Mouse (Mus musculus) forebrain, embryonic 15.5 days (tissue): ENCODE measurements around the gene Cep170b. TPM values are rescaled to one million over a fixed set of nuclear protein-coding genes. Genes with fewer than 3 reads are reported as not detected.

Experiments used
- ATAC-seq: fragments of 200-750 bp; cut with Nextera tagmentation; replicated peaks from 2 replicates; pipeline ENCODE4 v1.8.0; 2017; ENCODE audit warnings: mild to moderate bottlenecking, moderate TSS enrichment, moderate library complexity
- H3K27ac ChIP-seq: fragments of 300-500 bp; sonication (generic); replicated peaks from 2 replicates; pipeline ENCODE4 v1.5.1; 2015; ENCODE audit warnings: mild to moderate bottlenecking, inconsistent platforms
- H3K27me3 ChIP-seq: fragments of 300-500 bp; sonication (generic); 2 replicates; pipeline ENCODE4 v1.6.1; 2015; ENCODE audit warnings: inconsistent platforms
- H3K36me3 ChIP-seq: fragments of 300-500 bp; sonication (generic); 2 replicates; pipeline ENCODE4 v1.6.1; 2015; ENCODE audit warnings: mild to moderate bottlenecking, inconsistent platforms
- H3K4me1 ChIP-seq: fragments of 300-500 bp; sonication (generic); 2 replicates; pipeline ENCODE4 v1.6.1; 2015; ENCODE audit warnings: inconsistent platforms
- H3K4me2 ChIP-seq: fragments of 300-500 bp; sonication (generic); replicated peaks from 2 replicates; pipeline ENCODE4 v1.6.1; 2015; ENCODE audit warnings: mild to moderate bottlenecking, inconsistent platforms
- H3K4me3 ChIP-seq: fragments of 300-500 bp; sonication (generic); 2 replicates; pipeline ENCODE4 v1.5.1; 2015; ENCODE audit warnings: mild to moderate bottlenecking, inconsistent platforms
- H3K9ac ChIP-seq: fragments of 300-500 bp; sonication (generic); replicated peaks from 2 replicates; pipeline ENCODE4 v1.6.1; 2015; ENCODE audit warnings: mild to moderate bottlenecking, inconsistent platforms
- H3K9me3 ChIP-seq: fragments of 300-500 bp; sonication (generic); 2 replicates; pipeline ENCODE4 v1.6.1; 2016; ENCODE audit warnings: inconsistent platforms
- WGBS: fragments of 180-500 bp; shearing (Covaris S2); methylation state at CpG from one replicate; pipeline ENCODE4 v1.1.7; 2015; ENCODE audit warnings: mixed read lengths; 5-methylcytosine and 5-hydroxymethylcytosine counted together
- polyA plus RNA-seq: library from polyadenylated mRNA; unstranded; fragments of >200 nt; fragmentation: Nextera tagmentation; extraction: Ambion mirVana; gene quantifications from 2 replicates; pipeline ENCODE4 v1.2.1, GENCODE M21; 2015

The Cep170b gene
- polyA plus RNA-seq, 1 experiment from 2014 or later = 24.0 TPM

GRCm38 (mm10) chr12:112713984-112714383, 6.3 kb upstream of the Cep170b start:
- peak overlapping the region; percentile 64 for H3K27ac ChIP-seq
- no peak overlapping the region for H3K9ac ChIP-seq
- no peak overlapping the region for H3K4me3 ChIP-seq
- H3K4me2 ChIP-seq = no peak overlapping the region
- H3K4me1 ChIP-seq = peaks cover 11% of the 10 kb centered on the region
- 61% methylated on average over 3 of the region's 3 CpGs for WGBS
- ATAC-seq = peak; percentile 58
- peaks cover 3% of the 10 kb centered on the region; the same call in 1 of the 2 replicates for H3K27me3 ChIP-seq
- no peaks in the 10 kb centered on the region for H3K36me3 ChIP-seq
- H3K9me3 ChIP-seq = no peaks in the 10 kb centered on the region

GRCm38 (mm10) chr12:112717140-112717539, 3.1 kb upstream of the Cep170b start:
- 32% methylated on average over 7 of the region's 7 CpGs for WGBS

GRCm38 (mm10) chr12:112718995-112719394, 1.3 kb upstream of the Cep170b start:
- WGBS = 72% methylated on average over 5 of the region's 5 CpGs
- Histone ChIP-seq H3K9me3 (no peaks in the 10 kb centered on the region), H3K4me1 (peaks cover 25% of the 10 kb centered on the region), H3K4me2 (no peak overlapping the region), H3K27me3 (no peaks in the 10 kb centered on the region), H3K4me3 (no peak overlapping the region), H3K27ac (no peak overlapping the region), H3K9ac (no peak overlapping the region), H3K36me3 (no peaks in the 10 kb centered on the region)
- ATAC-seq = no peak

More at GRCm38 (mm10) chr12:112717140-112717539, 3.1 kb upstream of the Cep170b start:
- H3K4me2 ChIP-seq = no peak overlapping the region
- H3K4me1 ChIP-seq = peaks cover 16% of the 10 kb centered on the region
- H3K4me3 ChIP-seq = no peak overlapping the region
- H3K27me3 ChIP-seq = no peaks in the 10 kb centered on the region
- no peak for ATAC-seq
- no peaks in the 10 kb centered on the region for H3K36me3 ChIP-seq
- no peaks in the 10 kb centered on the region for H3K9me3 ChIP-seq
- H3K27ac ChIP-seq = no peak overlapping the region
- H3K9ac ChIP-seq = no peak overlapping the region

- H3K4me2 ChIP-seq = peak overlapping the region; percentile 85
- H3K27ac ChIP-seq = no peak overlapping the region
- no peak overlapping the region; the same call in 1 of the 2 replicates for H3K9ac ChIP-seq
- no peak for ATAC-seq
- no peaks in the 10 kb centered on the region for H3K9me3 ChIP-seq
- 42% methylated on average over 12 of the region's 12 CpGs for WGBS
- H3K36me3 ChIP-seq = no peaks in the 10 kb centered on the region
- no peaks in the 10 kb centered on the region for H3K27me3 ChIP-seq
- peak overlapping the region; percentile 78 for H3K4me3 ChIP-seq
- H3K4me1 ChIP-seq = peaks cover 32% of the 10 kb centered on the region
Measured at GRCm38 (mm10) chr12:112720890-112721423, 702 bp downstream of the Cep170b start.

GRCm38 (mm10) chr12:112721424-112722239, 1.4 kb downstream of the Cep170b start:
- ATAC-seq = peak; percentile 45
- H3K4me1 ChIP-seq = peaks cover 36% of the 10 kb centered on the region
- no peaks in the 10 kb centered on the region for H3K27me3 ChIP-seq
- no peaks in the 10 kb centered on the region for H3K9me3 ChIP-seq
- H3K4me2 ChIP-seq = peak overlapping the region; percentile 85
- peak overlapping the region; percentile 59; the same call in 1 of the 2 replicates for H3K27ac ChIP-seq
- peak overlapping the region; percentile 80 for H3K9ac ChIP-seq
- peak overlapping the region; percentile 78 for H3K4me3 ChIP-seq
- H3K36me3 ChIP-seq = no peaks in the 10 kb centered on the region
- 2% methylated on average over 67 of the region's 69 CpGs for WGBS

- Histone ChIP-seq H3K4me3 (peak overlapping the region; percentile 78), H3K9ac (peak overlapping the region; percentile 80), H3K36me3 (no peaks in the 10 kb centered on the region), H3K4me2 (peak overlapping the region; percentile 85), H3K9me3 (no peaks in the 10 kb centered on the region), H3K27me3 (no peaks in the 10 kb centered on the region), H3K4me1 (peaks cover 36% of the 10 kb centered on the region), H3K27ac (peak overlapping the region; percentile 59)
- under 1% methylated on average over 42 of the region's 75 CpGs for WGBS
- ATAC-seq = peak; percentile 55
Measured at GRCm38 (mm10) chr12:112722240-112723027, 2.2 kb downstream of the Cep170b start.

GRCm38 (mm10) chr12:112723028-112723330, 2.7 kb downstream of the Cep170b start:
- ATAC-seq = peak; percentile 20; the same call in 1 of the 2 replicates
- WGBS = 11% methylated on average over 5 of the region's 5 CpGs
- Histone ChIP-seq H3K9me3 (no peaks in the 10 kb centered on the region), H3K27ac (peak overlapping the region; percentile 59), H3K27me3 (no peaks in the 10 kb centered on the region), H3K36me3 (no peaks in the 10 kb centered on the region), H3K4me2 (peak overlapping the region; percentile 85), H3K4me1 (peaks cover 36% of the 10 kb centered on the region), H3K9ac (peak overlapping the region; percentile 80), H3K4me3 (peak overlapping the region; percentile 78)

GRCm38 (mm10) chr12:112723445-112723844, 3.2 kb downstream of the Cep170b start:
- Histone ChIP-seq H3K9ac (0 out of 2 replicates have a peak overlapping the region, but pooled peaks have one; percentile 80), H3K4me2 (peak overlapping the region; percentile 85), H3K4me1 (peaks cover 36% of the 10 kb centered on the region), H3K9me3 (no peaks in the 10 kb centered on the region), H3K27ac (no peak overlapping the region), H3K4me3 (peak overlapping the region; percentile 78), H3K27me3 (no peaks in the 10 kb centered on the region), H3K36me3 (no peaks in the 10 kb centered on the region)
- WGBS = 90% methylated on average over 6 of the region's 6 CpGs
- ATAC-seq = no peak

GRCm38 (mm10) chr12:112724077-112724805, 4.0 kb downstream of the Cep170b start:
- peaks cover 36% of the 10 kb centered on the region for H3K4me1 ChIP-seq
- no peak; the same call in 1 of the 2 replicates for ATAC-seq
- no peak overlapping the region for H3K9ac ChIP-seq
- H3K27ac ChIP-seq = no peak overlapping the region
- H3K4me3 ChIP-seq = no peak overlapping the region
- 77% methylated on average over 11 of the region's 11 CpGs for WGBS
- H3K36me3 ChIP-seq = no peaks in the 10 kb centered on the region
- H3K27me3 ChIP-seq = no peaks in the 10 kb centered on the region
- no peak overlapping the region for H3K4me2 ChIP-seq
- no peaks in the 10 kb centered on the region for H3K9me3 ChIP-seq

- H3K27ac ChIP-seq = no peak overlapping the region
- ATAC-seq = no peak
- 54% methylated on average over 8 of the region's 8 CpGs for WGBS
- no peak overlapping the region for H3K4me3 ChIP-seq
- H3K4me1 ChIP-seq = peaks cover 28% of the 10 kb centered on the region
- no peaks in the 10 kb centered on the region for H3K9me3 ChIP-seq
- H3K9ac ChIP-seq = no peak overlapping the region
- no peak overlapping the region for H3K4me2 ChIP-seq
- H3K27me3 ChIP-seq = no peaks in the 10 kb centered on the region
- peaks cover 16% of the 10 kb centered on the region for H3K36me3 ChIP-seq
Measured at GRCm38 (mm10) chr12:112727801-112728200, 7.5 kb downstream of the Cep170b start.

- H3K4me1 ChIP-seq = peaks cover 5% of the 10 kb centered on the region
- 90% methylated on average over 14 of the region's 14 CpGs for WGBS
- ATAC-seq = no peak
- H3K4me3 ChIP-seq = no peak overlapping the region
- no peak overlapping the region for H3K9ac ChIP-seq
- H3K9me3 ChIP-seq = no peaks in the 10 kb centered on the region
- peaks cover 35% of the 10 kb centered on the region for H3K36me3 ChIP-seq
- H3K4me2 ChIP-seq = no peak overlapping the region
- H3K27ac ChIP-seq = no peak overlapping the region
- no peaks in the 10 kb centered on the region for H3K27me3 ChIP-seq
Measured at GRCm38 (mm10) chr12:112730808-112731207, 10.6 kb downstream of the Cep170b start.
